Mouse (Mus musculus) kidney, adult 2 months (tissue): Measurements from ENCODE around the gene Lipo1. TPM values are rescaled to one million over a fixed set of nuclear protein-coding genes. Genes with fewer than 3 reads are reported as not detected.
"Not testable (repeated sequence)": the region's sequence is repeated elsewhere in the genome, so short reads cannot be mapped to it uniquely, and the experiment has no call there.

ENCODE experiments used
- DNase-seq: peaks from one replicate; pipeline ENCODE4 v3.0.0; 2021
- H3K27ac ChIP-seq: fragments of 200-500 bp; 2 replicates; pipeline ENCODE4 v1.5.1; 2012; ENCODE audit warnings: low read depth, low read length, control low read depth, inconsistent platforms; ENCODE audit not compliant: insufficient read depth
- H3K27me3 ChIP-seq: fragments of 200-500 bp; replicated peaks from 2 replicates; pipeline ENCODE4 v1.6.1; 2012; ENCODE audit warnings: mild to moderate bottlenecking, moderate library complexity, low read length, inconsistent platforms; ENCODE audit not compliant: control insufficient read depth, insufficient read depth
- H3K36me3 ChIP-seq: fragments of 200-500 bp; 2 replicates; pipeline ENCODE4 v1.6.1; 2012; ENCODE audit warnings: mild to moderate bottlenecking, moderate library complexity, low read length, inconsistent platforms; ENCODE audit not compliant: control insufficient read depth, insufficient read depth
- H3K4me1 ChIP-seq: fragments of 200-500 bp; 2 replicates; pipeline ENCODE4 v1.6.1; 2011; ENCODE audit warnings: low read length; ENCODE audit not compliant: control insufficient read depth, insufficient read depth
- H3K4me3 ChIP-seq: fragments of 200-500 bp; 2 replicates; pipeline ENCODE4 v1.5.1; 2011; ENCODE audit warnings: mild to moderate bottlenecking, low read depth, low read length, control low read depth; ENCODE audit not compliant: insufficient read depth
- CTCF ChIP-seq: fragments of 200-500 bp; conservative IDR thresholded peaks from 2 replicates; pipeline ENCODE4 v1.5.1; 2011; ENCODE audit warnings: low read depth, mild to moderate bottlenecking, control low read depth, low read length, moderate library complexity, mixed read lengths; ENCODE audit not compliant: insufficient read depth, insufficient read length
- POLR2A ChIP-seq: fragments of 200-500 bp; IDR thresholded peaks from one replicate; pipeline ENCODE4 v1.6.1; 2011; ENCODE audit warnings: low read depth, low read length, control low read depth
- WGBS: fragments of 180-500 bp; shearing (Covaris S2); methylation state at CpG from one replicate; pipeline ENCODE4 v1.1.7; 2018; 5-methylcytosine and 5-hydroxymethylcytosine counted together
- polyA plus RNA-seq: library from polyadenylated mRNA; depleted of rRNA; stranded (reverse); fragments of >200 nt; gene quantifications from 2 replicates; pipeline ENCODE4 v1.2.3, GENCODE M21; 2012; rRNA removed

Gene Lipo1
- not detected in 2 replicates for polyA plus RNA-seq

- H3K36me3 ChIP-seq, H3K4me3 ChIP-seq, H3K4me1 ChIP-seq, H3K27ac ChIP-seq, DNase-seq, H3K27me3 ChIP-seq: not testable (repeated sequence)
Measured at GRCm38 (mm10) chr19:33787359-33787758, at the start of gene Lipo1. Gene Lipo1 (minus strand): TSS chr19:33787459.

GRCm38 (mm10) chr19:33786576-33787277, 532 bp downstream of the Lipo1 start:
- Histone ChIP-seq H3K27me3 (no peaks in the 10 kb centered on the region), H3K4me3 (no peak overlapping the region), H3K27ac (no peak overlapping the region), H3K36me3 (no peaks in the 10 kb centered on the region), H3K4me1 (no peaks in the 10 kb centered on the region)
- DNase-seq = no peak
- WGBS = 88% methylated on average over 12 of the region's 12 CpGs
- TF ChIP-seq CTCF (no peak), POLR2A (no peak)

- H3K4me1 ChIP-seq, H3K27me3 ChIP-seq, H3K36me3 ChIP-seq, H3K27ac ChIP-seq: not testable (repeated sequence)
- DNase-seq = peak; percentile 51
- peak within 1 kb of the TSS; percentile 17 for H3K4me3 ChIP-seq
- WGBS = 42% methylated on average over 13 of the region's 41 CpGs
Measured at GRCm38 (mm10) chr19:33761287-33762086, 25.8 kb downstream of the Lipo1 start, which contains the start of gene Lipo3. Gene Lipo3 (minus strand): TSS chr19:33761951.

GRCm38 (mm10) chr19:33751259-33751658, 36.0 kb downstream of the Lipo1 start, which contains the start of gene Lipo2:
Gene Lipo2 (minus strand): TSS chr19:33751359.
- H3K27me3 ChIP-seq, H3K4me3 ChIP-seq: not testable (repeated sequence)
- 96% methylated on average over 1 of the region's 1 CpGs for WGBS

More at GRCm38 (mm10) chr19:33751259-33751658, 36.0 kb downstream of the Lipo1 start, which contains the start of gene Lipo2:
- not testable (repeated sequence) for DNase-seq, H3K4me1 ChIP-seq, H3K27ac ChIP-seq, H3K36me3 ChIP-seq

Other genes starting within 250 kb of the Lipo1 start
- not detected in 2 replicates for gene Gm8978, start 162.2 kb downstream of the Lipo1 start, polyA plus RNA-seq
- not detected in 2 replicates for gene Lipo2, start 36.1 kb downstream of the Lipo1 start, polyA plus RNA-seq
- gene Lipo3, start 25.5 kb downstream of the Lipo1 start, polyA plus RNA-seq = 2.7 and 3.0 TPM in 2 replicates
- gene Lipf, start 173.7 kb upstream of the Lipo1 start, polyA plus RNA-seq = not detected in 2 replicates
- not detected in 2 replicates for gene Lipk, start 220.8 kb upstream of the Lipo1 start, polyA plus RNA-seq